Mouse (Mus musculus): Measurements from ENCODE around the gene Nme2. TPM values are rescaled to one million over a fixed set of nuclear protein-coding genes. Genes with fewer than 3 reads are reported as not detected.
"Not testable (repeated sequence)": the region's sequence is repeated elsewhere in the genome, so short reads cannot be mapped to it uniquely, and the experiment has no call there.

Gene Nme2
- polyA plus RNA-seq, 1 experiment from 2014 or later = 395 TPM

DNA sequence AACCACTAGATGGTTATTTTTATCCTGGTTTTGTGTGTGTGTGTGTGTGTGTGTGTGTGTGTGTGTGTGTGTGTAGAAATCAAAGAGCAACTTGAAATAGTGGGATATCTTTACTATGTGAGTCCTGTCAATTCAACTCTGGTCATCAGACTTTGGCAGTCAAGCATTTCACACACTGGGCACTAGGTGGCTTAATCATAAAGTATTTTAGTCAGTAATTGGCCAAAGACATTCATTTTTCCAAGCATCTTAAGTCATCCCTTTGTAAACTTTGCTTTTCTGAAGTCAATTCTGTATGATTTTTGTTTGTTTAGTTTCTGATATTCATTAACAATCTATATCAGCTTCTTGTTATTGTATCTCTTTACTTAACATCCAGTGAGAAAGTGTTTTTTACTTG, 27.0 kb downstream of the Nme2 start:
- Histone ChIP-seq H3K4me3 (ENCODE audit: low read depth, low read length) (no peak overlapping the region), H3K27me3 (replicated peaks; ENCODE audit: control insufficient read depth, insufficient read depth, low read length) (no peaks in the 10 kb centered on the region), H3K4me1 (ENCODE audit: control insufficient read depth, insufficient read depth, low read length) (no peaks in the 10 kb centered on the region), H3K4me2 (ENCODE audit: low read depth, low read length) (no peak overlapping the region), H3K9ac (ENCODE audit: low read depth, low read length) (no peak overlapping the region), H3K36me3 (ENCODE audit: control insufficient read depth, insufficient read depth, low read length) (peaks cover 88% of the 10 kb centered on the region), H3K9me3 (ENCODE audit: control insufficient read depth, low read length) (no peaks in the 10 kb centered on the region), H3K27ac (replicated peaks; ENCODE audit: low read depth, low read length) (no peak overlapping the region)
- DNase-seq (ENCODE audit: low spot score) (no peak), ATAC-seq (ENCODE audit: low read depth) (no peak)

DNA sequence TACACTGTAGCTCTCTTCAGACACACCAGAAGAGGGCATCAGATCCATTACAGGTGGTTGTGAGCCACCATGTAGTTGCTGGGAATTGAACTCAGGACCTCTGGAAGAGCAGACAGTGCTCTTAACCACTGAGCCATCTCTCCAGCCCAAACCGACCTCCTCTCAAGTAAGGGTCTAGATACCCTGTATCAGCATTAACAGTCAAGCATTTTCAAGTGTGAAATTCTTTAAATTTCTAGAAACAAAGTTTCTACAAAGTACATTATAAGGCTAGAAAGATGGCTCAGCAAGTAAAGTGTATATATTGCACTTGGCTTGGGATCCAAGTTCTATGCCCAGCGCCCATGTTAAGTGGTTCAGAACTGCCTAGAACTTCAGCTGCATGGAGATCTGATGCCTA, 41.0 kb downstream of the Nme2 start:
- H3K36me3 ChIP-seq (ENCODE audit: control insufficient read depth, insufficient read depth, low read length) = peaks cover 85% of the 10 kb centered on the region
- not testable (repeated sequence) for ATAC-seq (ENCODE audit: low read depth); H3K9me3 ChIP-seq (ENCODE audit: control insufficient read depth, low read length); H3K27ac ChIP-seq (replicated peaks; ENCODE audit: low read depth, low read length); H3K4me3 ChIP-seq (ENCODE audit: low read depth, low read length); DNase-seq (ENCODE audit: low spot score); H3K9ac ChIP-seq (ENCODE audit: low read depth, low read length); H3K4me2 ChIP-seq (ENCODE audit: low read depth, low read length); H3K4me1 ChIP-seq (ENCODE audit: control insufficient read depth, insufficient read depth, low read length); H3K27me3 ChIP-seq (replicated peaks; ENCODE audit: control insufficient read depth, insufficient read depth, low read length)
- WGBS = 95% methylated on average over 2 of the region's 2 CpGs

- Histone ChIP-seq H3K9me3 (ENCODE audit: control insufficient read depth, low read length) (no peaks in the 10 kb centered on the region), H3K27me3 (replicated peaks; ENCODE audit: control insufficient read depth, insufficient read depth, low read length) (no peaks in the 10 kb centered on the region), H3K4me1 (ENCODE audit: control insufficient read depth, insufficient read depth, low read length) (no peaks in the 10 kb centered on the region), H3K4me3 (ENCODE audit: low read depth, low read length) (no peak overlapping the region), H3K4me2 (ENCODE audit: low read depth, low read length) (no peak overlapping the region), H3K27ac (replicated peaks; ENCODE audit: low read depth, low read length) (no peak overlapping the region), H3K36me3 (ENCODE audit: control insufficient read depth, insufficient read depth, low read length) (peaks cover 91% of the 10 kb centered on the region), H3K9ac (ENCODE audit: low read depth, low read length) (no peak overlapping the region)
- ATAC-seq (ENCODE audit: low read depth) (no peak), DNase-seq (ENCODE audit: low spot score) (no peak)
- WGBS = 77% methylated on average over 3 of the region's 3 CpGs
These were observed 44.5 kb downstream of the Nme2 start for GRCm38 (mm10) chr11:93911603-93912002.

DNA sequence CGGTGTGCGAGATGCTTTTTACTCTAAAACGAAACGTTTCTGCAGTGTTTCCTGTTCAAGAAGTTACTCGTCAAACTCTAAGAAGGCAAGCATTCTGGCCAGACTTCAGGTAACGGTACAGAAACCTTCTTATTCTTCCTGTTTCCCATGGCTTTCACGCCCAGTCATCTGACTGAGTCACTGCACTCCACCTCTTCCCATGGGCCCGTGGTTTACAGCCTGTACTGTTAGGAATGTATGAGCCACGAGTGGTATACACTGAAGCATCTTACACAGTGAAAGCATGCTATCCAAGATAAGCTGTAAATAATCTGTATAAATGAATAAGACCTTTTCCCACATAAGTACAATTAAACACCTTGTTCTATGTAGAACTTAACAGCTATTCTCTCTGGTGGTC, 47.2 kb downstream of the Nme2 start:
- ATAC-seq (ENCODE audit: low read depth) (no peak), DNase-seq (ENCODE audit: low spot score) (no peak)
- Histone ChIP-seq H3K4me1 (ENCODE audit: control insufficient read depth, insufficient read depth, low read length) (no peaks in the 10 kb centered on the region), H3K36me3 (ENCODE audit: control insufficient read depth, insufficient read depth, low read length) (peaks cover 87% of the 10 kb centered on the region), H3K4me2 (ENCODE audit: low read depth, low read length) (no peak overlapping the region), H3K4me3 (ENCODE audit: low read depth, low read length) (no peak overlapping the region), H3K9ac (ENCODE audit: low read depth, low read length) (no peak overlapping the region), H3K27me3 (replicated peaks; ENCODE audit: control insufficient read depth, insufficient read depth, low read length) (no peaks in the 10 kb centered on the region), H3K9me3 (ENCODE audit: control insufficient read depth, low read length) (no peaks in the 10 kb centered on the region), H3K27ac (replicated peaks; ENCODE audit: low read depth, low read length) (no peak overlapping the region)
- WGBS = 86% methylated on average over 9 of the region's 9 CpGs

DNA sequence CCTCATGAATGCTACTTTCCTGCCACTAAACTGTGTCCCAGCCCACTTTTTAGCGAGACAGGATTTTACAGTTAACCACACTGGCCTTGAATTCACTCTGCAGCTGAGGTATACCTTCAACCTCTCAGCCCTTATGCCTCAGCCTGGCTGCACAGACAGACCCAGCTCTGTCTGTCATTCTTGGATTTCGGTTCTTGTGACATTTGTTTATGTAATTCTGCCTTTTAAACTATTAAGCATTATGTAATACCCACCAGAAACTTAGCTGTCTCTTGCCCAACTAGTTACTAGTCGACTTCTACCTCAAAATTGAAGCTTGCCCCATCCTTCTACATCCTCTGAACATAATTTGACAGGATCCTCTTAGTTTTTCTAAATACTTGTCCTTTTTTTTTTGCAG, 48.2 kb downstream of the Nme2 start:
- Histone ChIP-seq H3K4me1 (ENCODE audit: control insufficient read depth, insufficient read depth, low read length) (no peaks in the 10 kb centered on the region), H3K4me2 (ENCODE audit: low read depth, low read length) (no peak overlapping the region), H3K27ac (replicated peaks; ENCODE audit: low read depth, low read length) (no peak overlapping the region), H3K9ac (ENCODE audit: low read depth, low read length) (no peak overlapping the region), H3K9me3 (ENCODE audit: control insufficient read depth, low read length) (no peaks in the 10 kb centered on the region), H3K27me3 (replicated peaks; ENCODE audit: control insufficient read depth, insufficient read depth, low read length) (no peaks in the 10 kb centered on the region), H3K36me3 (ENCODE audit: control insufficient read depth, insufficient read depth, low read length) (peaks cover 84% of the 10 kb centered on the region), H3K4me3 (ENCODE audit: low read depth, low read length) (no peak overlapping the region)
- DNase-seq (ENCODE audit: low spot score) = no peak
- WGBS = 82% methylated on average over 3 of the region's 3 CpGs
- ATAC-seq (ENCODE audit: low read depth) = no peak

DNA sequence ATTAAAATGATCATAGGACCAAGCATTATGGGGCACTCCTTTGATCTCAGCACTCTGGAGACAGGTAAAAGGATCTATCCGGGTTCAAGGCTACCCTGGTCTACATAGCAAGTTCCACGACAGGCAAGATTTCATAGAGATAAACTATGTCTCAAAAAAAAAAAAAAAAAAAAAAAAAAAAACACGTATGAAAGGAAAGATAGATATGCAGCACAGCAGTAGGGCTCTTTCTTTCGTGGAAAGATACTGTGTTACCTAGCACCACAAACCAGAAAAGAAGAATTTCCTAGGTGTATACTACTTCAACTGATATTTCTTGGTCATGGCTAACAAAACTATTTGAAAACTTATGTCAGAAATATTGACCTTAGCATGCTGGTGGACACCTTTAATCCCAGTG, 49.2 kb downstream of the Nme2 start:
- Histone ChIP-seq H3K4me3 (ENCODE audit: low read depth, low read length) (no peak overlapping the region), H3K9me3 (ENCODE audit: control insufficient read depth, low read length) (no peaks in the 10 kb centered on the region), H3K36me3 (ENCODE audit: control insufficient read depth, insufficient read depth, low read length) (peaks cover 75% of the 10 kb centered on the region), H3K4me1 (ENCODE audit: control insufficient read depth, insufficient read depth, low read length) (no peaks in the 10 kb centered on the region), H3K27me3 (replicated peaks; ENCODE audit: control insufficient read depth, insufficient read depth, low read length) (no peaks in the 10 kb centered on the region), H3K27ac (replicated peaks; ENCODE audit: low read depth, low read length) (no peak overlapping the region), H3K9ac (ENCODE audit: low read depth, low read length) (no peak overlapping the region), H3K4me2 (ENCODE audit: low read depth, low read length) (no peak overlapping the region)
- ATAC-seq (ENCODE audit: low read depth) (no peak), DNase-seq (ENCODE audit: low spot score) (no peak)
- 86% methylated on average over 4 of the region's 4 CpGs for WGBS

Other genes with a start within 250 kb of the Nme2 start
- 28.0 TPM in 2 replicates for gene Utp18, start 70.5 kb downstream of the Nme2 start, polyA plus RNA-seq (2014; fragmentation: Nextera tagmentation; extraction: Ambion mirVana)
- gene Mbtd1, start 70.4 kb downstream of the Nme2 start, polyA plus RNA-seq (2014; fragmentation: Nextera tagmentation; extraction: Ambion mirVana) = 17.3 and 22.2 TPM in 2 replicates
- 365 and 376 TPM in 2 replicates for gene Gm20390, start 12.0 kb upstream of the Nme2 start, polyA plus RNA-seq (2014; fragmentation: Nextera tagmentation; extraction: Ambion mirVana)
- gene Nme1, start 12.3 kb upstream of the Nme2 start, polyA plus RNA-seq (2014; fragmentation: Nextera tagmentation; extraction: Ambion mirVana) = 143 TPM in 2 replicates
- 69.9 and 71.6 TPM in 2 replicates for gene Spag9, start 39.8 kb upstream of the Nme2 start, polyA plus RNA-seq (2014; fragmentation: Nextera tagmentation; extraction: Ambion mirVana)